In genomic region chr8:123020084-123020483, GRCm38 (mm10) we compare ENCODE assay signal across 17 mouse cellular contexts.
"Had no signal": no experiment of that assay in that cellular context is flagged by ENCODE, and none has a peak within 500 bp of the region (broad histone marks: within the 10 kb centered on the region; RNA-seq: fewer than 3 reads in every experiment).

No protein-coding gene starts in this region.

- H3K9me3 ChIP-seq: liver, embryonic 13.5 days; liver, embryonic 15.5 days; lung, embryonic 15.5 days; megakaryocyte, embryonic 14.5 days; midbrain, embryonic 13.5 days; midbrain, embryonic 15.5 days; neural tube, embryonic 12.5 days had no signal

- H3K4me3 ChIP-seq: liver, embryonic 13.5 days; liver, embryonic 15.5 days; lung, embryonic 15.5 days; megakaryocyte, embryonic 14.5 days; midbrain, embryonic 13.5 days; midbrain, embryonic 15.5 days; neural tube, embryonic 12.5 days had no signal

- H3K27me3 ChIP-seq: liver, embryonic 13.5 days; liver, embryonic 15.5 days; lung, embryonic 15.5 days; megakaryocyte, embryonic 14.5 days; midbrain, embryonic 13.5 days; midbrain, embryonic 15.5 days; neural tube, embryonic 12.5 days had no signal

- ATAC-seq: lung, postnatal 0 days; midbrain, embryonic 13.5 days; midbrain, embryonic 15.5 days had no signal

- DNase-seq: liver, embryonic 13.5 days; lung, adult 2 months; lung, postnatal 14 days; lung, postnatal 36 days; right cerebral cortex, postnatal 14 days; thymus, adult 18-20 months; thymus, postnatal 14 days; thymus, postnatal 36 days had no signal

- H3K4me2 ChIP-seq: liver, embryonic 13.5 days; liver, embryonic 15.5 days; lung, embryonic 15.5 days; midbrain, embryonic 11.5 days; midbrain, embryonic 13.5 days; midbrain, embryonic 15.5 days; neural tube, embryonic 12.5 days had no signal

- H3K27ac ChIP-seq: liver, embryonic 13.5 days; macrophage; midbrain, embryonic 13.5 days; midbrain, embryonic 15.5 days; neural tube, embryonic 12.5 days had no signal

- H3K9ac ChIP-seq: liver, embryonic 13.5 days; liver, embryonic 15.5 days; lung, embryonic 15.5 days; midbrain, embryonic 13.5 days; midbrain, embryonic 15.5 days; neural tube, embryonic 12.5 days had no signal

- H3K36me3 ChIP-seq: lung, embryonic 15.5 days; midbrain, embryonic 13.5 days; midbrain, embryonic 15.5 days had no signal
